ENCODE assay signal across 28 mouse cellular contexts in genomic region chr1:45861162-45861561, GRCm38 (mm10). TPM values are rescaled to one million over a fixed set of nuclear protein-coding genes. Genes with fewer than 3 reads are reported as not detected.
"Had no signal": no experiment of that assay in that cellular context is flagged by ENCODE, and none has a peak within 500 bp of the region (broad histone marks: within the 10 kb centered on the region; RNA-seq: fewer than 3 reads in every experiment).

No protein-coding gene starts in this region.

- H3K27ac ChIP-seq: limb, embryonic 10.5 days; limb, embryonic 13.5 days; liver, embryonic 14.5 days; midbrain, embryonic 12.5 days; midbrain, embryonic 15.5 days; neural tube, embryonic 12.5 days; neural tube, embryonic 15.5 days; stomach, postnatal 0 days had no signal

- H3K4me2 ChIP-seq: kidney, embryonic 15.5 days; limb, embryonic 13.5 days; midbrain, embryonic 12.5 days; midbrain, embryonic 15.5 days; neural tube, embryonic 12.5 days; neural tube, embryonic 15.5 days had no signal

- H3K27me3 ChIP-seq: kidney, embryonic 15.5 days; limb, embryonic 13.5 days; midbrain, embryonic 12.5 days; midbrain, embryonic 15.5 days; neural tube, embryonic 12.5 days; neural tube, embryonic 15.5 days had no signal

- ATAC-seq: midbrain, embryonic 15.5 days had no signal

- H3K4me1 ChIP-seq: midbrain, embryonic 12.5 days; midbrain, embryonic 15.5 days; neural tube, embryonic 12.5 days; neural tube, embryonic 15.5 days had no signal

- H3K4me3 ChIP-seq: kidney, embryonic 15.5 days; limb, embryonic 10.5 days; limb, embryonic 13.5 days; midbrain, embryonic 12.5 days; midbrain, embryonic 15.5 days; neural tube, embryonic 12.5 days; neural tube, embryonic 15.5 days had no signal

- H3K9me3 ChIP-seq: kidney, embryonic 15.5 days; limb, embryonic 10.5 days; limb, embryonic 13.5 days; midbrain, embryonic 12.5 days; midbrain, embryonic 15.5 days; neural tube, embryonic 12.5 days; neural tube, embryonic 15.5 days had no signal

- DNase-seq: kidney, adult 8-10 months; kidney, postnatal 10 days; kidney, postnatal 36 days; liver; lung, adult 2 months; lung, postnatal 14 days; lung, postnatal 4 days; right cerebral cortex, adult 18-20 months; right cerebral cortex, postnatal 14 days; right cerebral cortex, postnatal 4 days; thymus, adult 2 months; thymus, postnatal 14 days; thymus, postnatal 4 days had no signal

- H3K36me3 ChIP-seq: kidney, embryonic 15.5 days; limb, embryonic 10.5 days; limb, embryonic 13.5 days; midbrain, embryonic 12.5 days; midbrain, embryonic 15.5 days; neural tube, embryonic 12.5 days; neural tube, embryonic 15.5 days had no signal

- H3K9ac ChIP-seq: kidney, embryonic 15.5 days; limb, embryonic 13.5 days; liver, embryonic 14.5 days; midbrain, embryonic 12.5 days; midbrain, embryonic 15.5 days; neural tube, embryonic 12.5 days; neural tube, embryonic 15.5 days had no signal

RNA-seq across cellular contexts. Expression of gene Gm5269, which starts 28.9 kb away (rescaled TPM):
- total RNA-seq: layer of hippocampus, adult 18-20 months; layer of hippocampus, postnatal 14 days; left cerebral cortex, postnatal 25 days; megakaryocyte, adult 5-6 weeks had no signal
- polyA plus RNA-seq: kidney, embryonic 15.5 days; limb, embryonic 10.5 days; limb, embryonic 13.5 days; lung, adult 2 months; lung, embryonic 16.5 days; midbrain, embryonic 12.5 days; midbrain, embryonic 15.5 days; neural tube, embryonic 12.5 days; neural tube, embryonic 15.5 days; stomach, embryonic 14.5 days; stomach, postnatal 0 days; thymus, adult 2 months had no signal
